Mouse (Mus musculus): Measurements from ENCODE around the gene Hist3h2ba.

Gene Hist3h2ba

GRCm38 (mm10) chr11:58953351-58954169 is 4.8 kb downstream of the Hist3h2ba start:
- CTCF ChIA-PET: interaction anchor here in 3 of 4 experiments (0.7 to 2.7 kb wide), 3 partner anchors 25 to 31 kb away, joined by 4 to 8 read pairs (median 5); no protein-coding TSS in a partner anchor
- POLR2A ChIA-PET: interaction anchor here (0.6 to 11.1 kb wide), 58 partner anchors 8 to 752 kb away, joined by 3 to 133 read pairs (median 6); partner anchors contain the start of genes Rnf187 (in 3 of the 4), Trim11 (in 3 of the 4), Iba57 (in 2 of the 4) and Zfp39 (in 2 of the 4)

- ChIA-PET POLR2A (interaction anchor here (0.7 to 11.1 kb wide), 68 partner anchors 7 to 752 kb away, joined by 3 to 133 read pairs (median 6); partner anchors contain the start of genes Rnf187 (in 3 of the 4), Trim11 (in 3 of the 4), Iba57 (in 2 of the 4) and Zfp39 (in 2 of the 4)), CTCF (interaction anchor here in 2 of 4 experiments (0.9 to 2.7 kb wide), 4 partner anchors 15 to 39 kb away, joined by 3 to 8 read pairs (median 5); partner anchors contain the start of gene Rnf187 (in 1 of the 2))
These were observed 5.4 kb downstream of the Hist3h2ba start for GRCm38 (mm10) chr11:58954170-58954419.

GRCm38 (mm10) chr11:58954420-58955142 is 5.9 kb downstream of the Hist3h2ba start, which contains the start of the genes Hist3h2a and Trim17:
Hist3h2a (plus strand) TSS chr11:58954685.
Trim17 (plus strand) TSS chr11:58954685.
- CTCF ChIA-PET: interaction anchor here in 2 of 4 experiments (0.8 to 2.7 kb wide), 8 partner anchors 16 to 980 kb away, joined by 3 to 8 read pairs (median 4); partner anchors contain the start of gene Rnf187 (in 1 of the 2)
- POLR2A ChIA-PET: interaction anchor here (0.5 to 11.1 kb wide), 92 partner anchors 7 to 1400 kb away, joined by 3 to 133 read pairs (median 4); partner anchors contain the start of genes Rnf187 (in 3 of the 4), Trim11 (in 3 of the 4), Iba57 (in 2 of the 4) and Zfp39 (in 2 of the 4)

GRCm38 (mm10) chr11:58955143-58955867 is 6.6 kb downstream of the Hist3h2ba start:
- POLR2A ChIA-PET: interaction anchor here (0.5 to 11.1 kb wide), 81 partner anchors 8 to 1400 kb away, joined by 3 to 133 read pairs (median 5); partner anchors contain the start of genes Rnf187 (in 3 of the 4), Trim11 (in 3 of the 4), Iba57 (in 2 of the 4) and Zfp39 (in 2 of the 4)

GRCm38 (mm10) chr11:58955868-58956257 is 7.1 kb downstream of the Hist3h2ba start:
- ChIA-PET POLR2A (interaction anchor here in 3 of 4 experiments (0.6 to 11.1 kb wide), 21 partner anchors 9 to 314 kb away, joined by 3 to 133 read pairs (median 10); partner anchors contain the start of genes Trim11 (in 3 of the 3) and Zfp39 (in 1 of the 3)), CTCF (no interaction called here)

More at GRCm38 (mm10) chr11:58955143-58955867, 6.6 kb downstream of the Hist3h2ba start:
- CTCF ChIA-PET: interaction anchor here in 2 of 4 experiments (0.8 to 2.7 kb wide), 8 partner anchors 15 to 979 kb away, joined by 3 to 8 read pairs (median 4); partner anchors contain the start of gene Rnf187 (in 1 of the 2)

GRCm38 (mm10) chr11:58957226-58957914 is 8.7 kb downstream of the Hist3h2ba start:
- ChIA-PET POLR2A (interaction anchor here in 2 of 4 experiments (0.8 to 11.1 kb wide), 7 partner anchors 8 to 137 kb away, joined by 3 to 133 read pairs (median 24); partner anchors contain the start of genes Hist3h2ba (in 1 of the 2) and Trim11 (in 1 of the 2)), CTCF (interaction anchor here in 2 of 4 experiments (0.6 to 1.6 kb wide), 2 partner anchors 25 to 38 kb away, joined by 3 to 4 read pairs; no protein-coding TSS in a partner anchor)

GRCm38 (mm10) chr11:58958536-58958935 is 9.8 kb downstream of the Hist3h2ba start:
- POLR2A ChIA-PET: interaction anchor here in 3 of 4 experiments (0.7 to 11.1 kb wide), 9 partner anchors 9 to 78 kb away, joined by 3 to 133 read pairs (median 8); partner anchors contain the start of genes Hist3h2ba (in 2 of the 3) and Trim11 (in 2 of the 3)

GRCm38 (mm10) chr11:58959186-58959825 is 10.6 kb downstream of the Hist3h2ba start:
- ChIA-PET POLR2A (interaction anchor here (0.6 to 11.1 kb wide), 27 partner anchors 10 to 628 kb away, joined by 3 to 133 read pairs (median 6); partner anchors contain the start of genes Hist3h2ba (in 3 of the 4), Trim11 (in 3 of the 4), Iba57 (in 1 of the 4) and Rnf187 (in 1 of the 4)), CTCF (interaction anchor here (0.6 to 3.5 kb wide), 17 partner anchors 10 to 620 kb away, joined by 3 to 16 read pairs (median 5); partner anchors contain the start of genes Hist3h2ba (in 2 of the 4) and Trim11 (in 2 of the 4))

More at GRCm38 (mm10) chr11:58958536-58958935, 9.8 kb downstream of the Hist3h2ba start:
- CTCF ChIA-PET: interaction anchor here in 2 of 4 experiments (1.6 to 1.8 kb wide), 2 partner anchors 23 to 31 kb away, joined by 4 to 9 read pairs; no protein-coding TSS in a partner anchor

GRCm38 (mm10) chr11:58959921-58960465 is 11.3 kb downstream of the Hist3h2ba start:
- POLR2A ChIA-PET: interaction anchor here in 3 of 4 experiments (0.6 to 11.1 kb wide), 29 partner anchors 9 to 629 kb away, joined by 3 to 133 read pairs (median 6); partner anchors contain the start of genes Hist3h2ba (in 3 of the 3), Trim11 (in 3 of the 3), Rnf187 (in 2 of the 3) and Iba57 (in 1 of the 3)
- CTCF ChIA-PET: interaction anchor here (0.6 to 3.5 kb wide), 20 partner anchors 10 to 620 kb away, joined by 3 to 16 read pairs (median 5); partner anchors contain the start of genes Hist3h2ba (in 2 of the 4) and Trim11 (in 2 of the 4)

- ChIA-PET POLR2A (interaction anchor here (0.6 to 11.1 kb wide), 32 partner anchors 8 to 508 kb away, joined by 3 to 133 read pairs (median 4); partner anchors contain the start of genes Trim11 (in 4 of the 4), Hist3h2ba (in 2 of the 4), Rnf187 (in 2 of the 4) and Zfp39 (in 2 of the 4)), CTCF (interaction anchor here (0.6 to 3.5 kb wide), 9 partner anchors 9 to 166 kb away, joined by 3 to 16 read pairs (median 4); no protein-coding TSS in a partner anchor)
These were observed 12.9 kb downstream of the Hist3h2ba start for GRCm38 (mm10) chr11:58961364-58962177.

- POLR2A ChIA-PET: interaction anchor here (0.5 to 11.1 kb wide), 8 partner anchors 8 to 1445 kb away, joined by 3 to 133 read pairs (median 6); partner anchors contain the start of genes Hist3h2a (in 4 of the 4), Trim17 (in 4 of the 4), Fam114a2 (in 1 of the 4) and Mfap3 (in 1 of the 4)
- CTCF ChIA-PET: interaction anchor here in 1 of 4 experiments (0.6 kb wide), 1 partner anchor 120 kb away, joined by 3 read pairs; no protein-coding TSS in a partner anchor
These were observed 14.8 kb downstream of the Hist3h2ba start for GRCm38 (mm10) chr11:58963543-58963942.

- ChIA-PET CTCF (interaction anchor here in 2 of 4 experiments (0.5 to 0.7 kb wide), 2 partner anchors 36 to 203 kb away, joined by 3 to 4 read pairs; no protein-coding TSS in a partner anchor), POLR2A (interaction anchor here in 3 of 4 experiments (0.5 to 4.6 kb wide), 9 partner anchors 9 to 1446 kb away, joined by 3 to 39 read pairs (median 5); partner anchors contain the start of genes Hist3h2a (in 3 of the 3), Trim17 (in 3 of the 3), Fam114a2 (in 1 of the 3) and Mfap3 (in 1 of the 3))
These were observed 15.5 kb downstream of the Hist3h2ba start for GRCm38 (mm10) chr11:58964216-58964615.

- POLR2A ChIA-PET: interaction anchor here in 3 of 4 experiments (1.0 to 4.6 kb wide), 8 partner anchors 10 to 186 kb away, joined by 3 to 39 read pairs (median 6); partner anchors contain the start of genes Hist3h2a (in 3 of the 3), Trim17 (in 3 of the 3) and Trim11 (in 2 of the 3)
- CTCF ChIA-PET: interaction anchor here in 1 of 4 experiments (0.7 to 1.0 kb wide), 2 partner anchors 17 to 37 kb away, joined by 3 to 5 read pairs; no protein-coding TSS in a partner anchor
These were observed 16.5 kb downstream of the Hist3h2ba start for GRCm38 (mm10) chr11:58965001-58965760.

All from embryonic stem cell, embryonic (primary cell).